Mouse (Mus musculus): ENCODE results near the gene Lmx1b.

GRCm38 (mm10) chr2:33559752-33560151 lies 80.6 kb downstream of the Lmx1b start:
- TF ChIP-seq CTCF (IDR thresholded peaks at IDR 0.05; ENCODE audit: low read depth) (peak; percentile 75), EP300 (optimal IDR thresholded peaks at IDR 0.05) (no peak)

Data from stomach, postnatal 0 days (tissue).